In the genomic region with DNA sequence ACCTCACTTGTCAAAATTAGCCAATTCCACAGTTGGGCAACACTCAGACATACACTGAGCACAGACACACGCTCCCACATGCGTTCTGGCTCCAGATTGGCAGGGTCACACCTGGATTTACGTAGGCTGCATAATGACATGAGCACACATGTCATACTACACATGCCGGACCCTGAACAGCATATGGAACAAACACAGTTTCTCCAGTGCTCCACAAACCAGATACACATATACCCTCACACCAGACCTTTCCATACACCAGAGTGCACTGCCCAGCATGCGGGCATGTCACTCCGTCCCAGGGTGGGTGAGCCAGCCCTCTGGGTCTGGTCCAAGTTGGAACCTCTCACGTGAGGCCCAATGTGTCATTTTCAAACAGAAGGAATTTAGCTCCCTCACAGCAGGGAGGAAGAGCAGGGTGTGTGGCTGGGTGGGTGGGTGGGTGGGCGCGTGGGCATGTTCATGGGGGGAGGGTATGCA, we compare ENCODE assay signal across 9 mouse cellular contexts. TPM values are rescaled to one million over a fixed set of nuclear protein-coding genes. Genes with fewer than 3 reads are reported as not detected.
DNase-seq lines count a peak whose midpoint lies in the region; ATAC-seq and TF ChIP-seq lines count a peak whose summit lies in the region.
"Had no signal": no experiment of that assay in that cellular context is flagged by ENCODE, and none has a peak within 500 bp of the region (broad histone marks: within the 10 kb centered on the region; RNA-seq: fewer than 3 reads in every experiment).

TSS of gene Chrm1 (plus strand) at position 430 of the 480 bp plus-strand sequence.

- peak within 1 kb of the TSS; percentile 65; the same call in 1 of the 2 replicates for H3K4me3 ChIP-seq in heart, embryonic 10.5 days
- H3K4me3 ChIP-seq in intestine, embryonic 15.5 days (replicated peaks): no peak within 1 kb of the TSS
- H3K4me3 ChIP-seq in liver, postnatal 0 days (ENCODE audit: low read depth, low read length): peak within 1 kb of the TSS; percentile 42

- H3K27me3 ChIP-seq in heart, embryonic 10.5 days (ENCODE audit: insufficient read depth, poor library complexity, severe bottlenecking): peaks cover 23% of the 10 kb centered on the region
- H3K27me3 ChIP-seq in intestine, embryonic 15.5 days (replicated peaks): no peaks in the 10 kb centered on the region; the same call in 1 of the 2 replicates
- H3K27me3 ChIP-seq in liver, postnatal 0 days (ENCODE audit: insufficient read depth, low read length): no peaks in the 10 kb centered on the region

- WGBS in heart, embryonic 10.5 days: 82% methylated on average over 9 of the region's 9 CpGs
- WGBS in intestine, embryonic 15.5 days: 71% methylated on average over 9 of the region's 9 CpGs
- WGBS in liver, postnatal 0 days (ENCODE audit: insufficient replicate concordance): 71% methylated on average over 9 of the region's 9 CpGs

- peaks cover 16% of the 10 kb centered on the region; the same call in 1 of the 2 replicates for H3K4me1 ChIP-seq in heart, embryonic 10.5 days
- peaks cover 15% of the 10 kb centered on the region; the same call in 1 of the 2 replicates for H3K4me1 ChIP-seq in intestine, embryonic 15.5 days (replicated peaks)
- peaks cover 17% of the 10 kb centered on the region for H3K4me1 ChIP-seq in liver, postnatal 0 days (ENCODE audit: insufficient read depth)

- H3K27ac ChIP-seq in heart, embryonic 10.5 days: 0 out of 2 replicates have a peak within 1 kb of the TSS, but pooled peaks have one; percentile 10
- H3K27ac ChIP-seq in intestine, embryonic 15.5 days: no peak within 1 kb of the TSS
- H3K27ac ChIP-seq in liver, postnatal 0 days (ENCODE audit: low read depth): no peak within 1 kb of the TSS

- no peaks in the 10 kb centered on the region for H3K36me3 ChIP-seq in heart, embryonic 10.5 days
- no peaks in the 10 kb centered on the region for H3K36me3 ChIP-seq in intestine, embryonic 15.5 days
- no peaks in the 10 kb centered on the region for H3K36me3 ChIP-seq in liver, postnatal 0 days (replicated peaks; ENCODE audit: insufficient read depth, low read length)

- H3K4me2 ChIP-seq in intestine, embryonic 15.5 days (replicated peaks): peak within 1 kb of the TSS; percentile 96
- H3K4me2 ChIP-seq in liver, postnatal 0 days (ENCODE audit: low read depth, low read length): peak within 1 kb of the TSS; percentile 76; the same call in 1 of the 2 replicates

- ATAC-seq in intestine, embryonic 15.5 days: no peak
- peak; percentile 38; the same call in 1 of the 2 replicates for ATAC-seq in liver, postnatal 0 days
- ATAC-seq in monocyte, adult 5-6 weeks (replicated peaks; ENCODE audit: insufficient number of reproducible peaks, low FRiP score, low TSS enrichment, poor library complexity, severe bottlenecking): no peak

- TF ChIP-seq CTCF in liver, postnatal 0 days (IDR thresholded peaks at IDR 0.05; ENCODE audit: low read depth): no peak

- no peak for TF ChIP-seq EP300 in liver, postnatal 0 days (IDR thresholded peaks at IDR 0.05; ENCODE audit: low read depth)

- H3K9me3 ChIP-seq in heart, embryonic 10.5 days: no peaks in the 10 kb centered on the region
- no peaks in the 10 kb centered on the region for H3K9me3 ChIP-seq in intestine, embryonic 15.5 days
- no peaks in the 10 kb centered on the region for H3K9me3 ChIP-seq in liver, postnatal 0 days (ENCODE audit: low read length)

- DNase-seq in heart, embryonic 10.5 days (ENCODE audit: low spot score): no peak
- DNase-seq in heart, adult 18-20 months: no peak
- DNase-seq in brain, adult 2 months (ENCODE audit: low read depth, low spot score): peak; percentile 67
- no peak for DNase-seq in liver, postnatal 0 days
- DNase-seq in B cell, adult 2 months: no peak
- DNase-seq in kidney, postnatal 25 days: no peak

- no peak within 1 kb of the TSS for H3K9ac ChIP-seq in intestine, embryonic 15.5 days
- no peak within 1 kb of the TSS for H3K9ac ChIP-seq in liver, postnatal 0 days (replicated peaks)

RNA-seq across cellular contexts. Expression of gene Chrm1, which starts in this region (rescaled TPM):
- 0.04 TPM in 1 of 2 replicates, not detected in the other for polyA plus RNA-seq in heart, embryonic 10.5 days (2016; fragmentation: Nextera tagmentation; extraction: Ambion mirVana)
- total RNA-seq in heart, adult 18-20 months (2021): under 1 TPM in 1 of 2 experiments, not detected in 1; 0.10 TPM
- polyA plus RNA-seq in intestine, embryonic 15.5 days (2015; fragmentation: Nextera tagmentation; extraction: Ambion mirVana): 0.64 and 1.1 TPM in 2 replicates
- polyA plus RNA-seq in liver, postnatal 0 days (2015; fragmentation: Nextera tagmentation; extraction: Ambion mirVana): not detected in 2 replicates
- total RNA-seq in monocyte, adult 5-6 weeks (2017): not detected in 3 replicates
- polyA plus RNA-seq: C2C12 had no signal

Comparison
In these comparisons a context has a peak if more than half of its experiments do, and no peak if none do; other contexts are left out.
1. Peak in ATAC-seq, H3K4me3 ChIP-seq and H3K4me2 ChIP-seq in liver, postnatal 0 days; RNA of the gene not detected or under 1 TPM.